Mouse (Mus musculus) neural tube, embryonic 11.5 days (tissue): ENCODE results near the gene Flrt1. TPM values are rescaled to one million over a fixed set of nuclear protein-coding genes. Genes with fewer than 3 reads are reported as not detected.

Source experiments
- ATAC-seq: fragments of 200-750 bp; cut with Nextera tagmentation; 2 replicates; pipeline ENCODE4 v1.8.0; 2017; ENCODE audit warnings: moderate number of reproducible peaks, mild to moderate bottlenecking, moderate TSS enrichment, moderate library complexity; ENCODE audit not compliant: insufficient read depth, low FRiP score, low TSS enrichment
- DNase-seq: peaks from one replicate; pipeline ENCODE4 v3.0.0-alpha.2; 2015; ENCODE audit warnings: low spot score
- H3K27ac ChIP-seq: fragments of 300-500 bp; sonication (generic); 2 replicates; pipeline ENCODE4 v1.5.1; 2014; ENCODE audit warnings: low read depth, mild to moderate bottlenecking, low read length
- H3K27me3 ChIP-seq: fragments of 300-500 bp; sonication (generic); 2 replicates; pipeline ENCODE4 v1.6.1; 2014; ENCODE audit warnings: mild to moderate bottlenecking, low read length, mixed read lengths; ENCODE audit not compliant: control insufficient read depth, insufficient read depth
- H3K36me3 ChIP-seq: fragments of 300-500 bp; sonication (generic); 2 replicates; pipeline ENCODE4 v1.6.1; 2014; ENCODE audit warnings: mild to moderate bottlenecking, low read length, moderate library complexity, mixed read lengths; ENCODE audit not compliant: control insufficient read depth, insufficient read depth
- H3K4me1 ChIP-seq: fragments of 300-500 bp; sonication (generic); 2 replicates; pipeline ENCODE4 v1.6.1; 2014; ENCODE audit warnings: low read length, mixed read lengths; ENCODE audit not compliant: control insufficient read depth, insufficient read depth
- H3K4me2 ChIP-seq: fragments of 300-500 bp; sonication (generic); 2 replicates; pipeline ENCODE4 v1.6.1; 2014; ENCODE audit warnings: low read depth, mild to moderate bottlenecking, moderate library complexity
- H3K4me3 ChIP-seq: fragments of 300-500 bp; sonication (generic); 2 replicates; pipeline ENCODE4 v1.5.1; 2014; ENCODE audit warnings: low read depth, low read length
- H3K9ac ChIP-seq: fragments of 300-500 bp; sonication (generic); 2 replicates; pipeline ENCODE4 v1.6.1; 2014; ENCODE audit warnings: mild to moderate bottlenecking, low read length
- H3K9me3 ChIP-seq: fragments of 300-500 bp; sonication (generic); 2 replicates; pipeline ENCODE4 v1.6.1; 2016; ENCODE audit warnings: low read length; ENCODE audit not compliant: control insufficient read depth
- WGBS: fragments of 180-500 bp; shearing (Covaris S2); extraction: QIAGEN DNeasy Blood & Tissue Kit; methylation state at CpG from one replicate; pipeline ENCODE4 v1.1.7; 2014; 5-methylcytosine and 5-hydroxymethylcytosine counted together
- polyA plus RNA-seq: library from polyadenylated mRNA; unstranded; fragments of >200 nt; fragmentation: Nextera tagmentation; extraction: Ambion mirVana; gene quantifications from 2 replicates; pipeline ENCODE4 v1.2.1, GENCODE M21; 2014

The Flrt1 gene
- polyA plus RNA-seq, result 6.6 and 7.5 TPM in 2 replicates

DNA sequence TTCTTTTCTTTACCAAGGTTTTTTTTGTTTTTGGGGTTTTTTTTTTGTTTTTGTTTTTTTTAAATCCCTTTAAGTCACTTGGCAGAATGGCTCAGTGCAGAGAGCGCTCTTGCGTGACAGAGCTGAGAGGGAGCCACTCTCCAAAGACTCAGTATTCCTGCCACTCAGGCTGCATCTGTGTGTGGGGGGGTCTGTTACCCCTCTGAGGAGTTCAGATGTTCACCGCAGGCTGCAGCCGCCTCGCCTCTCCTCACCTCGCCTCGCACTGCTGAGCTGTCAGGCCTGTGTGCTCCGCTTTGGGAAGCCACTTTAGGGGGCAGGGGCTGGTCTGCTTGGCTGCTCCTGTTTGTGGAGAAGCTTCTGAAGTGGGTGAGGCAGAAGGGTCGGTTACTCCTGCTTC lies at the start of gene Flrt1:
Flrt1 (minus strand) TSS at position 186 of the 400 bp plus-strand sequence.
- no peaks in the 10 kb centered on the region for H3K9me3 ChIP-seq
- 49% methylated on average over 9 of the region's 9 CpGs for WGBS
- no peaks in the 10 kb centered on the region for H3K36me3 ChIP-seq
- H3K27ac ChIP-seq, result 0 out of 2 replicates have a peak within 1 kb of the TSS, but pooled peaks have one; percentile 1
- H3K4me1 ChIP-seq, result peaks cover 28% of the 10 kb centered on the region
- H3K27me3 ChIP-seq, result peaks cover 26% of the 10 kb centered on the region
- no peak for ATAC-seq
- H3K9ac ChIP-seq, result no peak within 1 kb of the TSS
- DNase-seq, result no peak
- no peak within 1 kb of the TSS for H3K4me2 ChIP-seq
- H3K4me3 ChIP-seq, result no peak within 1 kb of the TSS

DNA sequence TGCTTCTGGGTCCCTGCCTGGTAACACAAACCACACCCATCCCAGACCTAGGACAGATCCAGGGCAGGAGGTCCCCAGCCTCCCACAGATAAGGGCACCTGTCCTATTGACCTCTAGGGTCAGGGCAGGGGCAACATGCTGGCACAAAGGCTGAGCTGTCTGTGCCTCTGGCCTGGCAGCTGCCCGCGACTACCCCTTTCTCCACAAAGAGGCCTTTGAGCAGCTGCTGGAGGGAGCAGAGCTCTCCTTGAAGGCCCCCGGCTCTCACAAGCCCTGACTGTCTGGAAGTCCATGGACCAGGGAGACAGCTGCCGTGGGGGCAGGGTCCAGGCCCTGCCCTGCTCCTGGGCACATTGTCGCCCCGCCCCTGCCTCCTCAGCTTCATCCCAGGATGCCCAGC lies 49.7 kb upstream of the Flrt1 start:
- WGBS, result 54% methylated on average over 6 of the region's 6 CpGs
- no peak overlapping the region for H3K4me2 ChIP-seq
- ATAC-seq (peak; percentile 33; the same call in 1 of the 2 replicates), DNase-seq (no peak)
- peaks cover 38% of the 10 kb centered on the region for H3K4me1 ChIP-seq
- H3K27me3 ChIP-seq, result peaks cover 8% of the 10 kb centered on the region; the same call in 1 of the 2 replicates
- no peaks in the 10 kb centered on the region for H3K36me3 ChIP-seq
- H3K9me3 ChIP-seq, result no peaks in the 10 kb centered on the region
- H3K9ac ChIP-seq, result no peak overlapping the region
- H3K27ac ChIP-seq, result no peak overlapping the region; the same call in 1 of the 2 replicates
- no peak overlapping the region for H3K4me3 ChIP-seq

DNA sequence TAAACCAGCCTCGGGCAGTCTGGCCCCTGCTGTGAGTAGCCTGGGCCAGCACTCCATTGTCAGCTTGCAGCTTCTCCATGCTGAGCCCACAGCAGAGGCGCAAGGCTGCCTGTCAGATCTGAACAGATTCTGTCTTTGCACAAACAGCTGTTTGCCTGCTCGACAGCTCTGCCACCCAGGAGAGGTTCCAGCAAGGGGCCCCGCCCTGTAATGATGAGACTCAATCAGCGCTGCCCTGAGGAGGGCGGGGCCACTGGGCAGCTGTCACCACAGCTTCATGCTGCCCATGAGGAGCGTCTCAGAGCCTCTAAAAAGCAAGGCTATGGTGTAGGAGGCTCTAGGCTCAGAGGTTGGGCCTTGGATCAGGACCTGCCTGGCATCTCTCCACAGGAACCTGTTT lies 47.7 kb upstream of the Flrt1 start:
- no peak overlapping the region for H3K4me2 ChIP-seq
- H3K4me1 ChIP-seq, result peaks cover 44% of the 10 kb centered on the region
- H3K9ac ChIP-seq, result peak overlapping the region; percentile 5
- H3K27me3 ChIP-seq, result no peaks in the 10 kb centered on the region
- H3K9me3 ChIP-seq, result no peaks in the 10 kb centered on the region
- 26% methylated on average over 7 of the region's 7 CpGs for WGBS
- DNase-seq, result no peak
- no peak for ATAC-seq
- no peak overlapping the region for H3K4me3 ChIP-seq
- no peak overlapping the region for H3K27ac ChIP-seq
- H3K36me3 ChIP-seq, result no peaks in the 10 kb centered on the region

DNA sequence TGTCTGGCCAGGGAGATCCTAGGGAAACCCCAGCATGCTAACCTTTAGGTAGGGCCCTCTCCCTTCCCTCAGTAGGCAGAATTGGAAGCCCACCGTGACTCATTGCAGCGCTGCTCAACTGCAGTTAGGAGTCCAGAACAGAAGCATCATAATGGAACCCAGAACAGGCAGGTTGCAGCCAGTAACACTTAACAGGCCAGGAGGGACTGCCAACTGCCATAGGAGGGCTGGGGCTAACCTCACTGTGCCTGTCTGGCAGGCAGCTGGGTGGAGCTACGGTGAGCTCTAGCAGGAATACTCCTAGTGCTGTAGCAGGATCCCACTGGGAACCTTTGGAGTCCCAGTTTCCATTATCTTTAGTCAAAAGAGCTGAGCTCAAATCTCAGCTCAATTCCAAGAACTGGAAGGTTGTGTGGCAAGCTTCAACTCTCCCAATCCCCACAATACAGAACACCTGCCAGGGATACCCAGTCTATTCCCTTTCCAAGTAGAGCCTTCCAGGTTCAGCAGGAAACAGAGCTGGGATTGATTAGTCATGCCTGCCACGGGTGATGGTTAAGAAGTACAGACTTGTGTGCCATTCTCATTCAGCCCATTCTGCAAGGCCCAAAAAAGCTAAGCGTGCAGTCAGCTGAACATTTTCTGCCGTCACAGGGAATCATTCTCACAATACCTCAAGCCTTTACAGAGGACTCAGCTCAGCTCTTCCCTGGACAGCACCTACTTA lies 46.6 kb upstream of the Flrt1 start:
- no peak overlapping the region for H3K4me3 ChIP-seq
- no peak for DNase-seq
- peaks cover 38% of the 10 kb centered on the region for H3K4me1 ChIP-seq
- H3K9ac ChIP-seq, result no peak overlapping the region
- no peaks in the 10 kb centered on the region for H3K9me3 ChIP-seq
- H3K4me2 ChIP-seq, result no peak overlapping the region
- no peak for ATAC-seq
- WGBS, result 82% methylated on average over 6 of the region's 6 CpGs
- H3K27me3 ChIP-seq, result no peaks in the 10 kb centered on the region
- H3K36me3 ChIP-seq, result no peaks in the 10 kb centered on the region
- H3K27ac ChIP-seq, result no peak overlapping the region

DNA sequence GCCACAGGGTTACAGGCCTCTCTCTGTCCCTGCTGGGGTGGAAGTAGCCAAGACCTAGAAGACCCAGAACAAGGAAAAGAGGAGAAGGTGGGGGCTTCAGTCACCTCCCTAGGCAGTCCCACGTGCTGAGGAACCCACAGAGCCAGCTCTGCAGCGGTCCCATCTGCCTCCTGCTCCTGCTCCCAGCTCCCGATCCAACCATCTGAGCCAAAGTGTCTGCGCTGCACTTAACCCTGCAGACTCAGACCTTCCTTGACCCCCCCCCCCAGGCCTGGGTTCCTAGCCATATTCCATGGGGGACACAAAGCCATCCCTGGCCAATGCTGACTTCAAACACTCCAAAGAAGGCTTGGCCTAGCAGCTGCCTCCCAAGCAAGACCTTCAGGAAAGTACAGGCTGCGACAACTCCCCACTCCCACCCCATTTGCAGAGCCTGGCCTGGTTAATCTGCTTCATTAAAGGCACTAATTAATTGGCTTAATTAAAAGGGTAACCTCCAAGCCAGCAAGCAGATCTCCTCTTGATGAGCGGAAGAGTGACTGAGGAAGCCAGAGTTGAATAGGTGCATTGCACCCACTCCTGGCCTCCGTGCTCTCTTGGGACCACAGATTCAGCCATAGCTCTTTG lies 45.9 kb upstream of the Flrt1 start:
- no peak overlapping the region for H3K27ac ChIP-seq
- no peak for DNase-seq

DNA sequence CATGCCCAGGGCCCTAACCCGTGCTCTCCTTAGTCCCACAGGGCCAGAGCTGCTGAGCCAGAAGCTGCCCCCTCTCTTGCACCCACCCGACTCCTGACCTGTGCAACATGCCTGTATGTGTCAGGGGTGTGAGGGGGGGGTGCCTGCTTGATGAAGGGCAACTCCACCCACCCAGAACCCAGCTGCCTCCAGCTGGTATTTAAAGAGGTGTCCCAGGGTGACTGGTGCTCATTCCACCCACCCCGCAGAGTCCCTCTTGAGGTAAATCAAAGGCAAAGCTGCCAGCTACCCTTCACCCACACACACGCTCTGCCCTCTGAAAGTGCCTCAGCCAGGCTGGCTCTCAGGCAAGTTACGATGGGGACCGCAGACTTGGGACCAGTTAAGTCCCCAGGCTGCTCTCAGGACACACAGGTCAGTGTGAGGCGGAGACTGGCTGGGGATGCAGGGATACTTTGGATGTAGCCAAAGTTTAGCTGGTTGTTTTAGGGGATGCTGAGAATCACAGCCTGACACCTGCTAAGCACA lies 43.7 kb upstream of the Flrt1 start:
- Histone ChIP-seq H3K4me2 (no peak overlapping the region), H3K27me3 (peaks cover 5% of the 10 kb centered on the region; the same call in 1 of the 2 replicates), H3K9me3 (no peaks in the 10 kb centered on the region), H3K4me1 (peaks cover 31% of the 10 kb centered on the region), H3K4me3 (no peak overlapping the region), H3K9ac (no peak overlapping the region), H3K36me3 (no peaks in the 10 kb centered on the region), H3K27ac (0 out of 2 replicates have a peak overlapping the region, but pooled peaks have one; percentile 11)
- ATAC-seq, result no peak
- DNase-seq, result no peak
- 57% methylated on average over 7 of the region's 7 CpGs for WGBS

More for the DNA sequence above, 45.9 kb upstream of the Flrt1 start:
- H3K9ac ChIP-seq, result no peak overlapping the region
- ATAC-seq, result no peak
- no peak overlapping the region for H3K4me3 ChIP-seq
- no peaks in the 10 kb centered on the region for H3K9me3 ChIP-seq
- no peaks in the 10 kb centered on the region for H3K36me3 ChIP-seq
- no peaks in the 10 kb centered on the region for H3K27me3 ChIP-seq
- H3K4me2 ChIP-seq, result no peak overlapping the region
- peaks cover 37% of the 10 kb centered on the region for H3K4me1 ChIP-seq
- WGBS, result 74% methylated on average over 7 of the region's 7 CpGs

DNA sequence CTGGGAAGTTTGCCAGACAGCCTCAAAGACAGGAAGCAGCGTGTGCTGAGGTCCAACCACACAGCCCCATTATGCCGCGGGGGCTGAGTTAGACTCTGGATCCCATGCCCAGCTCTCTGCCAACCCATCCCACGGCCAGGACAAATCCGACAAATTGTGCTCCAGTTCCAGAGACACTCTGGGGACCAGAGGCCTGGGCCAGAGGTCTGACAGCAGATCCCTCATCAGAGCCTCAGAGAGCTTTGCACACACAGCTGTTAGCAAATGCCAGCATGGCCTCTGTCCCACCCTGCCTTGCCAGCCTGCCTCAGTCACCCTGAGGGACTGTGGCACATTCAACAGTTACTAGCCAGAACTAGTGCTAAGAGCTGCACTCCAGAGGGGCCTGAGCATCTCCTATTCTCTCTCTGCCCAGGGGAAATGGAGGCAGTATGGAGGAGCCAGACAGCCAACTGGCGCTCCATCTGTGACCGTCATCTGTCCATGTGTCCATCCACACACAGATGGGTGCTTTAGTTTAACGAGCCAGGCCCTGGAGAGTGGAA lies 43.1 kb upstream of the Flrt1 start:
- Histone ChIP-seq H3K27me3 (peaks cover 5% of the 10 kb centered on the region; the same call in 1 of the 2 replicates), H3K4me1 (peaks cover 33% of the 10 kb centered on the region), H3K4me2 (no peak overlapping the region), H3K4me3 (no peak overlapping the region), H3K27ac (no peak overlapping the region), H3K9ac (no peak overlapping the region), H3K9me3 (no peaks in the 10 kb centered on the region), H3K36me3 (no peaks in the 10 kb centered on the region)
- DNase-seq (no peak), ATAC-seq (no peak)
- WGBS, result 70% methylated on average over 8 of the region's 8 CpGs

- Histone ChIP-seq H3K27ac (no peak overlapping the region), H3K4me2 (no peak overlapping the region), H3K9me3 (no peaks in the 10 kb centered on the region), H3K36me3 (no peaks in the 10 kb centered on the region), H3K9ac (no peak overlapping the region), H3K4me3 (no peak overlapping the region), H3K27me3 (peaks cover 5% of the 10 kb centered on the region; the same call in 1 of the 2 replicates), H3K4me1 (peaks cover 33% of the 10 kb centered on the region)
- WGBS, result 50% methylated on average over 4 of the region's 4 CpGs
- DNase-seq, result no peak
- ATAC-seq, result no peak
Observed at GRCm38 (mm10) chr19:7148096-7148495, 42.6 kb upstream of the Flrt1 start.
